Mouse (Mus musculus): Measurements from ENCODE around the gene Ets1. TPM values are rescaled to one million over a fixed set of nuclear protein-coding genes. Genes with fewer than 3 reads are reported as not detected.

Gene Ets1
- total and polyA plus RNA-seq, 3 experiments: 10.0 to 23.5 (median 19.8) TPM

DNA sequence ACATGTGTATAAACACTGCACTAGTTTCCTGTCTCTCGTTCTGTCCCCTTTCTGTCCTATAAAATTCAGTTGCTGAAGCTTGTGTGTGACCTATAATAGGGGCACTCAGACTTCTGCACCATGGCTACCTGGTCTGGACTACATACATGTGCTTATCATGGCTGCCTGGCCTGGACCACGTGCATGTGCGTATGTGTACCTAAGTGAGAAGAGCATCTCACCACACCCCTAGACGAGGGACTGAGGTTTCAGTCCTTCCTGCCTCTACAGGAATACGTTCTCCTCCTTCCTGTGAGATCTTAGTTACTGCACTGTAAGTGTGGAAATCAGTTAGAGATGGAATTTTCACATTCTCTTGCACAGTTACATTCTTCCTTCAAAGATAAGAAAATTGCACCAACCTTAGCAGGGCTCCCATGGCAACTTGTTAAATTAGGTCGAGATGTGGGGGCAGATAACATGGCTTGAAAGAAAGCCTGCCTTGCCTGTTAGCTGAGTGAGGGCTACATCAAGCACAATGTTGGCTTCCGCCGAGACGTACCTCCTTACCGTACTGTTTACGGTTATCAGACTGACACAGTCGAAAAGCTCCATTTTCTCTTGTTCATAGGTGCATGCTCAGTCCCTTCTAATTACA is 104.8 kb downstream of the Ets1 start:
- H3K27me3 ChIP-seq (replicated peaks): no peaks in the 10 kb centered on the region
- no peak for TF ChIP-seq USF1 (IDR thresholded peaks at IDR 0.05; ENCODE audit: low read depth, low read length)
- H3K27ac ChIP-seq (ENCODE audit: insufficient read depth, low read depth): no peak overlapping the region
- H3K4me3 ChIP-seq (replicated peaks in 1 of 3; ENCODE audit: low read depth in 2 of 3, low read length in 2 of 3, poor library complexity in 1 of 3): no peak overlapping the region
- in situ Hi-C loops (cut with MboI; ENCODE audit: low pct_ligation_motif_present, low pct_unique_long_range_greater_than_20kb, low sequenced_read_pairs) (no loop called here), dilution Hi-C loops (cut with MboI; ENCODE audit: extremely low pct_ligation_motif_present, extremely low pct_unique_long_range_greater_than_20kb, low sequenced_read_pairs) (no loop called here)
- no peaks in the 10 kb centered on the region for H3K9me3 ChIP-seq (replicated peaks; ENCODE audit: low read length)
- no peak overlapping the region for H3K4me2 ChIP-seq (ENCODE audit: insufficient read depth, low read depth, poor library complexity, severe bottlenecking)
- H3K79me2 ChIP-seq (replicated peaks; ENCODE audit: control insufficient read depth, extremely low read depth, insufficient read depth, poor library complexity, severe bottlenecking): no peaks in the 10 kb centered on the region
- peaks cover 16 to 95% of the 10 kb centered on the region in 2 experiments for H3K4me1 ChIP-seq (ENCODE audit: control insufficient read depth in 1 of 2, insufficient read depth in 2 of 2)
- H3K9ac ChIP-seq (ENCODE audit: insufficient read depth, low read depth): no peak overlapping the region
- peaks cover 3 to 68% of the 10 kb centered on the region in 2 experiments for H3K36me3 ChIP-seq (replicated peaks in 1 of 2; ENCODE audit: control insufficient read depth in 1 of 2, insufficient read depth in 1 of 2, low read length in 1 of 2)
- DNase-seq (ENCODE audit: extremely low read depth): no peak

DNA sequence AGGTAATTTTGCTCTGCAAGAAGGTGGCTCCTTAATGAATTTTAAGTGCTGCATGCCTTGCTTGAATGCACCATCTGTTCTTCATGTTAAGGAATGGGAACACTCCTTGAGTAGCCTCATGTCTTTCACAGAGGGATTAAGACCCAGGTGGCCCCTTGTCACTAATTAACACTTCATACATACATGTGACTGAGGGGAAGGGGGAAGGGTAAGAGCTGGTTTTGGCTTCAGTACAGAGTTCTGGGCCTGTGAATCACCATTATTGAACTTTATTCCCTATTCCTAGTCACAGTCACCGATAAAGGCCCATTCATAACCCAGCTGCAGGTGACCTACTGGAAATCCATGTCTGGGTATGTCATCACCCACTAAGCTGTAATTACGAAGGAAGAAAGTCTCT is 105.7 kb downstream of the Ets1 start:
- DNase-seq (ENCODE audit: extremely low read depth): no peak
- Histone ChIP-seq H3K4me2 (ENCODE audit: insufficient read depth, low read depth, poor library complexity, severe bottlenecking) (no peak overlapping the region), H3K27ac (ENCODE audit: insufficient read depth, low read depth) (no peak overlapping the region), H3K9me3 (replicated peaks; ENCODE audit: low read length) (no peaks in the 10 kb centered on the region), H3K4me1 (ENCODE audit: control insufficient read depth in 1 of 2, insufficient read depth in 2 of 2) (peaks cover 22 to 95% of the 10 kb centered on the region in 2 experiments), H3K4me3 (replicated peaks in 1 of 3; ENCODE audit: low read depth in 2 of 3, low read length in 2 of 3, poor library complexity in 1 of 3) (no peak overlapping the region), H3K79me2 (replicated peaks; ENCODE audit: control insufficient read depth, extremely low read depth, insufficient read depth, poor library complexity, severe bottlenecking) (no peaks in the 10 kb centered on the region), H3K27me3 (replicated peaks) (no peaks in the 10 kb centered on the region), H3K9ac (ENCODE audit: insufficient read depth, low read depth) (no peak overlapping the region), H3K36me3 (replicated peaks in 1 of 2; ENCODE audit: control insufficient read depth in 1 of 2, insufficient read depth in 1 of 2, low read length in 1 of 2) (peaks cover 3 to 62% of the 10 kb centered on the region in 2 experiments)
- dilution Hi-C loops (cut with MboI; ENCODE audit: extremely low pct_ligation_motif_present, extremely low pct_unique_long_range_greater_than_20kb, low sequenced_read_pairs) (no loop called here), in situ Hi-C loops (cut with MboI; ENCODE audit: low pct_ligation_motif_present, low pct_unique_long_range_greater_than_20kb, low sequenced_read_pairs) (no loop called here)
- no peak for TF ChIP-seq ELF1 (IDR thresholded peaks at IDR 0.05; ENCODE audit: low read depth, low read length)
- no peak for TF ChIP-seq NRF1 (IDR thresholded peaks at IDR 0.05; ENCODE audit: low read depth, low read length)
- no peak for TF ChIP-seq GABPA (IDR thresholded peaks at IDR 0.05; ENCODE audit: insufficient replicate concordance, low read depth, low read length)

DNA sequence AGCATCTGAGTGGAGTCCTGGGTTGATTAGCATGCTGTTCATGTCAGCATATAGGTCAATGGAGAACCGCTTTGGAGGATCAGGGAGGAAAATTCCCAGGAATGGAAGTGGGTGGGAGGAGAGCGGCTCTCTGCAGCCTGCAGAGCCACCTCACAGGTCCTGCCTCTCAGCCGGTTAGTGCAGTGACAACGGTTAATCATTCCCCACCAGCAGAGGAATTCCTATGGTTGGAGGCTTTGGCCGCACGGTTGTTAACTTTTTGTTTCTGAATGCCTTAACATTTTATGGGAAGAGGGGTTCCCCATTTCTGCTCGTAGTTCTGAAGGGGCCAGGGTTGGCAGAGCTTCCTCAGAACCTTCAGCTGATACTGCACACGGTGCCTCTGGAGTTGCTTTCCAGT is 107.1 kb downstream of the Ets1 start:
- H3K9me3 ChIP-seq (replicated peaks; ENCODE audit: low read length): no peaks in the 10 kb centered on the region
- H3K9ac ChIP-seq (ENCODE audit: insufficient read depth, low read depth): no peak overlapping the region
- no peak overlapping the region for H3K4me3 ChIP-seq (replicated peaks in 1 of 3; ENCODE audit: low read depth in 2 of 3, low read length in 2 of 3, poor library complexity in 1 of 3)
- TF ChIP-seq GABPA (IDR thresholded peaks at IDR 0.05; ENCODE audit: insufficient replicate concordance, low read depth, low read length): no peak
- no peak for TF ChIP-seq ZNF384 (IDR thresholded peaks at IDR 0.05; ENCODE audit: low read depth, low read length)
- no peak for TF ChIP-seq ELF1 (IDR thresholded peaks at IDR 0.05; ENCODE audit: low read depth, low read length)
- no peak for TF ChIP-seq ZKSCAN1 (IDR thresholded peaks at IDR 0.05; ENCODE audit: borderline replicate concordance, low read depth, low read length)
- TF ChIP-seq PAX5 (IDR thresholded peaks at IDR 0.05; ENCODE audit: low read length): no peak
- no peak for TF ChIP-seq TBP (conservative IDR thresholded peaks at IDR 0.05; ENCODE audit: low read depth, low read length)
- TF ChIP-seq SIN3A (IDR thresholded peaks at IDR 0.05; ENCODE audit: low read length): no peak
- no peak for TF ChIP-seq USF2 (conservative IDR thresholded peaks at IDR 0.05; ENCODE audit: low read depth, low read length)
- TF ChIP-seq TCF12 (IDR thresholded peaks at IDR 0.05; ENCODE audit: low read depth, low read length): no peak
- no peaks in the 10 kb centered on the region for H3K27me3 ChIP-seq (replicated peaks)
- dilution Hi-C loops (cut with MboI; ENCODE audit: extremely low pct_ligation_motif_present, extremely low pct_unique_long_range_greater_than_20kb, low sequenced_read_pairs): no loop called here
- in situ Hi-C loops (cut with MboI; ENCODE audit: low pct_ligation_motif_present, low pct_unique_long_range_greater_than_20kb, low sequenced_read_pairs): no loop called here
- H3K4me2 ChIP-seq (ENCODE audit: insufficient read depth, low read depth, poor library complexity, severe bottlenecking): no peak overlapping the region
- H3K27ac ChIP-seq (ENCODE audit: insufficient read depth, low read depth): no peak overlapping the region
- H3K4me1 ChIP-seq (ENCODE audit: control insufficient read depth in 1 of 2, insufficient read depth in 2 of 2): peaks cover 25 to 97% of the 10 kb centered on the region in 2 experiments
- H3K79me2 ChIP-seq (replicated peaks; ENCODE audit: control insufficient read depth, extremely low read depth, insufficient read depth, poor library complexity, severe bottlenecking): no peaks in the 10 kb centered on the region
- H3K36me3 ChIP-seq (replicated peaks in 1 of 2; ENCODE audit: control insufficient read depth in 1 of 2, insufficient read depth in 1 of 2, low read length in 1 of 2): peaks cover under 1 to 50% of the 10 kb centered on the region in 2 experiments
- DNase-seq (ENCODE audit: extremely low read depth): no peak

Data from CH12.LX (cell line).